Mouse (Mus musculus): ENCODE measurements at regions not wholly inside any gene's neighbourhood (a gene's known extent, or its start where the extent isn't known, plus 50 kb on each side); places are given as distances from the start of the nearest gene placed in this dataset.

DNA sequence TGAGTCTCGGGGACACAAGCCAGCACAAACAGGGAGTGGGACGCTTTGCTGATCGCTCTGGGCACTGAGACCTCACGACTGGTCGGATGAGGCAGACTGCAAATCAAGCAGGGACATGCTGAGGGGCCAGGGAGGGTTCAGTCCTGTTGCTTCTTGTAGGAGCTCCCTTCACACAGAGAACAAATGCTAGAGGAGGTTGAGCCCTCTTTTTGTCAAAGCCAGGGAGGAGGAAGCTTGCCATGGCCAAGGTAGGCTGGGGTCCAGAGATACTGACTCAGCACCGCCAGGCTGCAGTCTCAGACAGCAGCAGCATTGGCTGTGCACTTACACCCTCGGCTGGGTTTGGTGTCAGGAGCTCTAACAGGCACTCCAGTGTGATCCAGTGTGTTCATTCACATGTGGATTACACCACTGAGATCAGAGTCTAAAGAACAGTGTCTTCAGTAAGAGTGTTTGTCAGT lies 173.5 kb upstream of the Ankrd55 start:
- H3K9me3 ChIP-seq (replicated peaks; ENCODE audit: control insufficient read depth, low read length, poor library complexity, severe bottlenecking), result no peaks in the 10 kb centered on the region
- H3K4me1 ChIP-seq (ENCODE audit: control insufficient read depth, insufficient read depth, low read length), result no peaks in the 10 kb centered on the region; the same call in 1 of the 2 replicates
- ATAC-seq, result no peak
- 86% methylated on average over 7 of the region's 7 CpGs for WGBS
- no peaks in the 10 kb centered on the region for H3K36me3 ChIP-seq (ENCODE audit: control insufficient read depth, insufficient read depth, low read length)
- no peak overlapping the region for H3K4me2 ChIP-seq (ENCODE audit: low read length)
- H3K27ac ChIP-seq (ENCODE audit: low read length), result no peak overlapping the region
- no peak overlapping the region for H3K9ac ChIP-seq (ENCODE audit: low read depth, low read length)
- no peaks in the 10 kb centered on the region for H3K27me3 ChIP-seq (ENCODE audit: control insufficient read depth, insufficient read depth, low read depth, low read length)
- no peak overlapping the region for H3K4me3 ChIP-seq (ENCODE audit: low read depth, low read length)

DNA sequence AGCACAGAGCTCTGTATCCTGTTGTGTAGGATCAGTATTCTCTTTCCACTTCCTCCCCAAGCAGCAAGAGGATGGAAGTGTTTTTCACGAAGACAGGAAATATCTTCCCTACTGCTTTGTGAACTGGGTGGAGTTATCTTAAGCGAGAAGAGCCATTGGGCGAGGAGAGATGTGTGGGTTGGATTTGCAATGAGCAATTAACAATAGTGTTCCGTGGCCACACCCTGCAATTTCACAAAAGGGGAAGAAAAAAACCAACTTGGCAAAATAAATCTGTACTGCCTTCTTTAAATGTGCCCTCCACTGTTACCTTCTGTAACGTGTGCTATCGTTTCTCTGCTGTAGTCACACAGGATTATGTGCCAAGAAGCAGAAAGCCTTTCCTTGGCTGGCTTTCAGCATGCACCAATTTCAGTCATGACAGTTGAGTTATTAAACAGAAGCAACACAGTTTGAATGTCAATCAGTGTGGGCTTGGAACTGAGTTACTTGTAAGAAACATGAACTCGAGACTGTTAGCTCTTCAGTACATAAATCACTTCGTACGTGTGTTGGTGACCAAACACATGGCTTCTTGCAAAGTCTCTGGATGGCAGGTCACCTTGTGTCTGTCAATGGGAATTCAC lies 172.0 kb upstream of the Ankrd55 start:
- WGBS, result 79% methylated on average over 9 of the region's 9 CpGs
- H3K9ac ChIP-seq (ENCODE audit: low read depth, low read length), result no peak overlapping the region
- H3K4me1 ChIP-seq (ENCODE audit: control insufficient read depth, insufficient read depth, low read length), result no peaks in the 10 kb centered on the region; the same call in 1 of the 2 replicates
- H3K9me3 ChIP-seq (replicated peaks; ENCODE audit: control insufficient read depth, low read length, poor library complexity, severe bottlenecking), result no peaks in the 10 kb centered on the region
- H3K36me3 ChIP-seq (ENCODE audit: control insufficient read depth, insufficient read depth, low read length), result no peaks in the 10 kb centered on the region
- peak overlapping the region; percentile 22; the same call in 1 of the 2 replicates for H3K27ac ChIP-seq (ENCODE audit: low read length)
- no peak overlapping the region for H3K4me2 ChIP-seq (ENCODE audit: low read length)
- no peak overlapping the region for H3K4me3 ChIP-seq (ENCODE audit: low read depth, low read length)
- no peak for ATAC-seq
- H3K27me3 ChIP-seq (ENCODE audit: control insufficient read depth, insufficient read depth, low read depth, low read length), result no peaks in the 10 kb centered on the region

DNA sequence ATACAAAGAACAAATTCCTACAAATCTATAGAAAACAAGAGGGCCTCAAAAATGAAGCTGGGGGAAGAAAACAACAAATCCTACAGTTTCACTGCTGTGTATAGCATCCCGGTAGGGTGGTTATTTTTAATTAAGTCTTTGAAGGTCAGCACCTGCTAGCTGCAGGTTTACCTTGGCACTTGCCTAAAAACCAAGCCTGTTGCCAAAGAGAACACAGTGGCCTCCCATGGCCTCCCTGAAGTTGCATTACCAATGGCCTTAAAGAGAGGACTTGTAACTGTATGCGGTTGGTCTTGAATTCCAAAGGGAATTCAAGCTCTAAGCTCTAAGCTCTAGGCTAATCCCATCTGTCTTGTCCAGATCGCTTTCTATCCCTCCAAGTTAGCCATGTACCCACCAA lies 169.7 kb upstream of the Ankrd55 start:
- no peak for ATAC-seq
- WGBS, result 84% methylated on average over 3 of the region's 3 CpGs
- no peaks in the 10 kb centered on the region for H3K36me3 ChIP-seq (ENCODE audit: control insufficient read depth, insufficient read depth, low read length)
- H3K4me2 ChIP-seq (ENCODE audit: low read length), result no peak overlapping the region
- no peaks in the 10 kb centered on the region for H3K9me3 ChIP-seq (replicated peaks; ENCODE audit: control insufficient read depth, low read length, poor library complexity, severe bottlenecking)
- H3K4me1 ChIP-seq (ENCODE audit: control insufficient read depth, insufficient read depth, low read length), result no peaks in the 10 kb centered on the region; the same call in 1 of the 2 replicates
- no peaks in the 10 kb centered on the region for H3K27me3 ChIP-seq (ENCODE audit: control insufficient read depth, insufficient read depth, low read depth, low read length)
- no peak overlapping the region for H3K4me3 ChIP-seq (ENCODE audit: low read depth, low read length)
- H3K27ac ChIP-seq (ENCODE audit: low read length), result no peak overlapping the region
- no peak overlapping the region for H3K9ac ChIP-seq (ENCODE audit: low read depth, low read length)

DNA sequence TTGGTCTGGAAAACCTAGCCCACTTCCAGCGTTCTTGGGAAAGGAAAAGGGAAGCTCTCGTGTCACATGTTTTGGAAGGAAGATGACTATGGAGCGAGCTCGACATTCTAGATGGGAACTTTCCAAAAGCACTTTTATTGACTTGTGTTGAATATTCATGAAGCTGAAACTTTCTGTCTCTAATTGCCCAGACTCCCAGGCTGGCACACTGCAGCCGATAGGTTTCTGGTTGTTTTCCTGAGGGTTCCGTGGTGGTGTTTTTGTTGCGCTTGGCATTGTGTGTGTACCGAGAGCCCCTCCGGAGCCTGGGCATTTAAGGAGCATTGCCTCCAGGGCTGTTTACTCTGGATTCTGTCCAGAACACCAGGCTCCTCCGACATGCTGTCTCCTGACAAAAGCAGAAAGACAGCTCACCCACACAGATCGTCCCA lies 168.6 kb upstream of the Ankrd55 start:
- no peaks in the 10 kb centered on the region for H3K27me3 ChIP-seq (ENCODE audit: control insufficient read depth, insufficient read depth, low read depth, low read length)
- no peaks in the 10 kb centered on the region; the same call in 1 of the 2 replicates for H3K4me1 ChIP-seq (ENCODE audit: control insufficient read depth, insufficient read depth, low read length)
- no peak overlapping the region for H3K9ac ChIP-seq (ENCODE audit: low read depth, low read length)
- 48% methylated on average over 11 of the region's 11 CpGs for WGBS
- no peak for ATAC-seq
- no peak overlapping the region for H3K4me3 ChIP-seq (ENCODE audit: low read depth, low read length)
- H3K36me3 ChIP-seq (ENCODE audit: control insufficient read depth, insufficient read depth, low read length), result no peaks in the 10 kb centered on the region
- no peak overlapping the region for H3K4me2 ChIP-seq (ENCODE audit: low read length)
- no peaks in the 10 kb centered on the region for H3K9me3 ChIP-seq (replicated peaks; ENCODE audit: control insufficient read depth, low read length, poor library complexity, severe bottlenecking)
- no peak overlapping the region for H3K27ac ChIP-seq (ENCODE audit: low read length)

DNA sequence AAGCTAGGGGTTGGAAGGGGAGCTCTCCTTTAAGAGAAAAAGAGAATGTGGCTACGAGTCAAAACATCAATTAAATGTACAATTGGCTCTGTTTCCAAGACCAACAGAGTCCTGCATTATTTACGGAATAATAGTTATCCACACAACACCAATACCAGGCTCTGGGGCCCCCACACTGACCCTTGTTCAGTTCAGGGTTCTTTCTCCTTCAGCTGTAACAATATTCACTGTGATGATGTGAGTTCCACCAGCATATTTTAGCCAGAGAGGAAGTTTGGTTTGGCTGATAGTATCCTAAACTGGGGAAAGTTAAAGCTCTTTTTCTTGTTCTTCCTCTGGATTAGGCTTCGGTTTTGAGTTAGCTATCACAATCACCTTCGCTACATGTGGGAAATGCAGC lies 167.9 kb upstream of the Ankrd55 start:
- no peak overlapping the region for H3K4me3 ChIP-seq (ENCODE audit: low read depth, low read length)
- whole genome bisulfite sequencing, result 76% methylated on average over 4 of the region's 4 CpGs
- H3K4me2 ChIP-seq (ENCODE audit: low read length), result no peak overlapping the region
- no peak overlapping the region for H3K27ac ChIP-seq (ENCODE audit: low read length)
- no peaks in the 10 kb centered on the region for H3K27me3 ChIP-seq (ENCODE audit: control insufficient read depth, insufficient read depth, low read depth, low read length)
- H3K36me3 ChIP-seq (ENCODE audit: control insufficient read depth, insufficient read depth, low read length), result no peaks in the 10 kb centered on the region
- H3K9me3 ChIP-seq (replicated peaks; ENCODE audit: control insufficient read depth, low read length, poor library complexity, severe bottlenecking), result no peaks in the 10 kb centered on the region
- no peak for ATAC-seq
- H3K9ac ChIP-seq (ENCODE audit: low read depth, low read length), result no peak overlapping the region
- H3K4me1 ChIP-seq (ENCODE audit: control insufficient read depth, insufficient read depth, low read length), result no peaks in the 10 kb centered on the region; the same call in 1 of the 2 replicates

DNA sequence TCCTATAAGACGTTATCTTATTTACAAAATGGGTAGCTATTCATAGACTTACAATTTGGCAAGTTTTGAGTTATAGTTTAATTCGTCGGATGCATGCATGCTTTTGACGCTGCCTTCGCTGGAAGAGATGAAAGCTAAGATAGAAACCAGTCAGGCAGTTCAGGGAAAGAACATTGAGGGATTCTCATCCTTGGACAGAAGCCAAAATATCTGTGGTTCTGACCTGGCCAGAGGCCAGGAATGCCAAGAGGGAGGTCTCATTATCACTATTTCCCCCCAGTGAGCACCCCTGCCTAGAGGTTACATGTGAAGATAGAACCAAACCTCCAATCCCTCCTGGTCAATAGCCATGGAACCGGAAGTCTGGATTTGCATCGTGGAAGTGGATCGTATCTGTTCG lies 167.1 kb upstream of the Ankrd55 start:
- no peaks in the 10 kb centered on the region for H3K27me3 ChIP-seq (ENCODE audit: control insufficient read depth, insufficient read depth, low read depth, low read length)
- H3K4me1 ChIP-seq (ENCODE audit: control insufficient read depth, insufficient read depth, low read length), result no peaks in the 10 kb centered on the region; the same call in 1 of the 2 replicates
- 85% methylated on average over 9 of the region's 9 CpGs for WGBS
- no peak overlapping the region for H3K27ac ChIP-seq (ENCODE audit: low read length)
- H3K4me3 ChIP-seq (ENCODE audit: low read depth, low read length), result no peak overlapping the region
- H3K9ac ChIP-seq (ENCODE audit: low read depth, low read length), result no peak overlapping the region
- H3K36me3 ChIP-seq (ENCODE audit: control insufficient read depth, insufficient read depth, low read length), result no peaks in the 10 kb centered on the region
- no peaks in the 10 kb centered on the region for H3K9me3 ChIP-seq (replicated peaks; ENCODE audit: control insufficient read depth, low read length, poor library complexity, severe bottlenecking)
- no peak overlapping the region for H3K4me2 ChIP-seq (ENCODE audit: low read length)
- no peak for ATAC-seq

DNA sequence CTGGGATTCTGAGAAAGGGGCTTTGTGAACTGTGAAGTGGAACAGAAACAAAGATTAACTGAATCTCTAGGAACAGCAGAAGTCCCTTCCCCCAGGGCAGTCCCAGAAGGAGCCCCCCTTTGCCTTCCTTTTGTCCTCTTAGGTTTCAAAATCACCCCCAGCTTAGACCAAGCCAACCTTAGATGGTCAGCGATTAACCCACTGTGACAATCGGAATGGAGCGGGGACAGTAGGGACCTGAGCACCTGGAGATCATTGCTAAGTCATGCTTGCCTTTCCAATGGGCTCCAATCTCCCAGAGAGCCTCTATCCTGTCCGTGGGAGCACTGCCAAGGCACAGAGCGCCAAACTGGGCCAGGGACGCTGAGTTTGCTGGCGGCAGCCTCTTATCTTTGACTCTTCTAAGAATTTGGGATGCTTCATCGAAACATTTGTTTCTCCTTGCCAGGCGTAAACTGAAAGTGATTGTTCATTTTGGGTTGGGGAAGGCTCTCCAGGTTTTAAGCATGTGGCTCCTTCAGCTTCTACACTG lies 165.3 kb upstream of the Ankrd55 start:
- Histone ChIP-seq H3K4me2 (ENCODE audit: low read length) (no peak overlapping the region), H3K4me1 (ENCODE audit: control insufficient read depth, insufficient read depth, low read length) (no peaks in the 10 kb centered on the region), H3K9ac (ENCODE audit: low read depth, low read length) (no peak overlapping the region), H3K27me3 (ENCODE audit: control insufficient read depth, insufficient read depth, low read depth, low read length) (no peaks in the 10 kb centered on the region), H3K27ac (ENCODE audit: low read length) (no peak overlapping the region), H3K36me3 (ENCODE audit: control insufficient read depth, insufficient read depth, low read length) (no peaks in the 10 kb centered on the region), H3K4me3 (ENCODE audit: low read depth, low read length) (no peak overlapping the region), H3K9me3 (replicated peaks; ENCODE audit: control insufficient read depth, low read length, poor library complexity, severe bottlenecking) (no peaks in the 10 kb centered on the region)
- 65% methylated on average over 9 of the region's 9 CpGs for WGBS
- no peak for ATAC-seq

DNA sequence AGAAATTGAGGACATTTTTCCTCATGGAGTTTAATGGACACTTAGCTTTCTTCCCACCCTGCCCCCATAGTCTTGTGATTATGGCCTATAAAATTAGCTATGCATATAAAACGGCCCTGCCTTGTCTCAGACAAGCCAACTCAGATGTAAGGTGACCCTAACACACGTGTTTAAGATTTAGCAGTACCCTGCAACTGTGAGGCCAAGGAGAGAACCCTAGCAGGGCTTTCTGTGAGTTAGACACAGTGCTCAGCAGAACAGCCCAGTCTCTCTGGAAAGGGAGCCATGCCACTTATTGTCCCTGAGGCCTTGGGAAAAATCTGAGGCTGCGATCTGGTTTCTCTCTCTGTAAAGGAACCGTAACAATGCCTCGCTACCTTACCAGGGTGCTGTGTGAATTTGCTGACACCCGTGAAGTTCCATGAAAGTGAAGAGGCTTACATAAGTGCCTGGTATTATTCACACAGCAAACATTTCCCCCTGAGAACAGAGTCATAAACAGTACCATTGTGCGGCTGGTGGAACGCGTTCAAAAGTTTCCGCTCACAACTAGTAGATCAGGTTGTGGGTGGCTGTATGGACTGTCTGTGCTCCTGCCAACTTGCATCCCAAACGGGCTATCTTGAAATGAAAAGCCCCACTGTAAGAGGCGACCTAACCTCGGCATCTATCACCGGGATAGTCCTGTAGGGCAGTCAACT lies 162.3 kb upstream of the Ankrd55 start:
- Histone ChIP-seq H3K9me3 (replicated peaks; ENCODE audit: control insufficient read depth, low read length, poor library complexity, severe bottlenecking) (no peaks in the 10 kb centered on the region), H3K9ac (ENCODE audit: low read depth, low read length) (no peak overlapping the region), H3K4me3 (ENCODE audit: low read depth, low read length) (no peak overlapping the region), H3K4me2 (ENCODE audit: low read length) (no peak overlapping the region), H3K27me3 (ENCODE audit: control insufficient read depth, insufficient read depth, low read depth, low read length) (no peaks in the 10 kb centered on the region), H3K27ac (ENCODE audit: low read length) (no peak overlapping the region), H3K4me1 (ENCODE audit: control insufficient read depth, insufficient read depth, low read length) (no peaks in the 10 kb centered on the region), H3K36me3 (ENCODE audit: control insufficient read depth, insufficient read depth, low read length) (no peaks in the 10 kb centered on the region)
- ATAC-seq, result no peak
- 77% methylated on average over 14 of the region's 14 CpGs for WGBS

DNA sequence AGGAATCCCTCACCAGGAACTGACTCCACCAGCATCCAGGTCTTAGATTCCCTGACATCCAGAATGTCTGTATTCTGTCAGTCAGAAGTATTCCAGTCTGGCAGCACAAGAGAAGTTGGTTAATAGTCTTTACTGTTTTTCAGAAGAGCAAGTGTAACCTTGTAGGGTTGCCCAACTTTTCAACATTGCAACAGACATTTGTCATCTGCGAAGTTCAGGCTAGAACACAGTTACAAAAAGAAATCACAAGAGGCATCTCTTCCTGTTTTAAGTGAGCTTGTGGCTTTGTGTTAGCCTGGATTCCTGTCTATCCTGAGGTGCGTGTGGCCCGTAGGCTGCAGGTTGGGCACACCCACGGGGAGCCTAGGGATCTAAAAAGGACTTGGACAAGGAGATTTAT lies 158.0 kb upstream of the Ankrd55 start:
- ATAC-seq, result no peak
- Histone ChIP-seq H3K9me3 (replicated peaks; ENCODE audit: control insufficient read depth, low read length, poor library complexity, severe bottlenecking) (no peaks in the 10 kb centered on the region), H3K36me3 (ENCODE audit: control insufficient read depth, insufficient read depth, low read length) (no peaks in the 10 kb centered on the region), H3K4me1 (ENCODE audit: control insufficient read depth, insufficient read depth, low read length) (no peaks in the 10 kb centered on the region), H3K27ac (ENCODE audit: low read length) (no peak overlapping the region), H3K4me2 (ENCODE audit: low read length) (no peak overlapping the region), H3K4me3 (ENCODE audit: low read depth, low read length) (no peak overlapping the region), H3K27me3 (ENCODE audit: control insufficient read depth, insufficient read depth, low read depth, low read length) (no peaks in the 10 kb centered on the region), H3K9ac (ENCODE audit: low read depth, low read length) (no peak overlapping the region)
- WGBS, result 82% methylated on average over 4 of the region's 4 CpGs

Measured in midbrain, embryonic 16.5 days (tissue).